ENCODE assay signal across 28 mouse cellular contexts in genomic region chr7:44533746-44534045, GRCm38 (mm10). TPM values are rescaled to one million over a fixed set of nuclear protein-coding genes. Genes with fewer than 3 reads are reported as not detected.
DNase-seq lines count a peak whose midpoint lies in the region; TF ChIP-seq lines count a peak whose summit lies in the region.
"Had no signal": no experiment of that assay in that cellular context is flagged by ENCODE, and none has a peak within 500 bp of the region (broad histone marks: within the 10 kb centered on the region; RNA-seq: fewer than 3 reads in every experiment).

No protein-coding gene starts in this region.

- no peaks in the 10 kb centered on the region for H3K27me3 ChIP-seq in spleen, adult 2 months (ENCODE audit: control insufficient read depth, insufficient read depth, low read length)
- H3K27me3 ChIP-seq: Patski had no signal

- TF ChIP-seq POLR2A in spleen, adult 2 months (IDR thresholded peaks at IDR 0.05; ENCODE audit: low read depth, low read length): no peak
- TF ChIP-seq POLR2A in bone marrow, adult 2 months (IDR thresholded peaks at IDR 0.05; ENCODE audit: borderline replicate concordance, control insufficient read depth, low read depth, low read length): no peak; the same call in 1 of the 2 replicates

- H3K36me3 ChIP-seq in spleen, adult 2 months (ENCODE audit: control insufficient read depth, insufficient read depth, low read length): peaks cover 31% of the 10 kb centered on the region
- H3K36me3 ChIP-seq: hindbrain, embryonic 15.5 days had no signal

- peak; percentile 88 for DNase-seq in heart, adult 11 months
- no peak for DNase-seq in heart, adult 18-20 months
- peak in 1 of 2 experiments; percentile 35 for DNase-seq in spleen, adult 2 months (ENCODE audit: low read depth in 1 of 2, low spot score in 2 of 2)
- no peak for DNase-seq in spleen, adult 12 weeks (ENCODE audit: low spot score)
- no peak for DNase-seq in retina, postnatal 1 day
- DNase-seq in adrenal gland, adult (ENCODE audit: inconsistent age in 2 of 2, low spot score in 1 of 2): no peak
- DNase-seq: adrenal gland, adult 2 months; adrenal gland, postnatal 14 days; cerebellum, adult 11-12 months; cerebellum, adult 8-10 months; cerebellum, postnatal 10 days; cerebellum, postnatal 36 days; forebrain, postnatal 0 days; gastrocnemius, adult 2 months; gastrocnemius, postnatal 25 days had no signal

- H3K4me3 ChIP-seq in spleen, adult 2 months (ENCODE audit: extremely low read depth, insufficient read depth, insufficient read length): peak overlapping the region; percentile 54; the same call in 1 of the 2 replicates
- H3K4me3 ChIP-seq in bone marrow, adult 2 months (replicated peaks; ENCODE audit: control insufficient read depth, low read depth, low read length): peak overlapping the region; percentile 6
- H3K4me3 ChIP-seq: embryonic facial prominence, embryonic 12.5 days; embryonic facial prominence, embryonic 15.5 days; gastrocnemius, adult 2 months; hindbrain, embryonic 12.5 days; hindbrain, embryonic 15.5 days had no signal

- TF ChIP-seq CTCF in spleen, adult 2 months (IDR thresholded peaks at IDR 0.05; ENCODE audit: extremely low read depth, insufficient read depth, insufficient read length, insufficient replicate concordance): no peak
- TF ChIP-seq CTCF in bone marrow, adult 2 months (IDR thresholded peaks at IDR 0.05; ENCODE audit: control insufficient read depth, insufficient read depth, low read length): no peak

- peaks cover 37% of the 10 kb centered on the region; the same call in 1 of the 2 replicates for H3K4me1 ChIP-seq in spleen, adult 2 months (ENCODE audit: control insufficient read depth, insufficient read depth, insufficient read length)
- peaks cover 3% of the 10 kb centered on the region for H3K4me1 ChIP-seq in bone marrow, adult 2 months (ENCODE audit: control insufficient read depth, insufficient read depth, low read length)
- H3K4me1 ChIP-seq: embryonic facial prominence, embryonic 12.5 days; hindbrain, embryonic 12.5 days; hindbrain, embryonic 15.5 days had no signal

- peak overlapping the region; percentile 96 for H3K27ac ChIP-seq in spleen, adult 2 months (ENCODE audit: insufficient read depth, low read length)
- H3K27ac ChIP-seq in bone marrow, adult 2 months (ENCODE audit: control insufficient read depth, insufficient read depth, low read depth, low read length, poor library complexity): peak overlapping the region; percentile 90
- H3K27ac ChIP-seq: embryonic facial prominence, embryonic 12.5 days; embryonic facial prominence, embryonic 15.5 days; gastrocnemius, adult 2 months; hindbrain, embryonic 12.5 days; hindbrain, embryonic 15.5 days had no signal

- WGBS in spleen, adult 2 months: 68% methylated on average over 12 of the region's 12 CpGs
- WGBS in bone marrow, adult 2 months: 86% methylated on average over 12 of the region's 12 CpGs

RNA-seq across cellular contexts. Expression of gene Spib, which starts 1.8 kb away (rescaled TPM):
- 1 to 10 TPM in 1 of 2 experiments, under 1 TPM in 1; 0.37 to 4.8 TPM for total RNA-seq in heart, adult 18-20 months (2021)
- 285 and 365 TPM in 2 replicates for polyA plus RNA-seq in spleen, adult 2 months (2012; rRNA removed)
- polyA plus RNA-seq in bone marrow, adult 2 months (2011; ENCODE audit: insufficient read depth, insufficient read length, low replicate concordance, missing spikeins): 25.0 and 55.6 TPM in 2 replicates
- total RNA-seq: G1E; hematopoietic stem cell, adult 5-6 weeks had no signal
- polyA plus RNA-seq: embryonic facial prominence, embryonic 12.5 days; forebrain, embryonic 14.5 days; forebrain, postnatal 0 days; G1E; heart, embryonic 11.5 days; heart, embryonic 14.5 days; hindbrain, embryonic 15.5 days had no signal

RNA-seq across cellular contexts. Expression of gene Mybpc2, which starts 9.2 kb away (rescaled TPM):
- total RNA-seq in heart, adult 18-20 months (2021): 10 to 100 TPM; 10.2 to 10.8 TPM
- 1.2 and 1.4 TPM in 2 replicates for polyA plus RNA-seq in spleen, adult 2 months (2012; rRNA removed)
- 1.5 and 5.4 TPM in 2 replicates for polyA plus RNA-seq in bone marrow, adult 2 months (2011; ENCODE audit: insufficient read depth, insufficient read length, low replicate concordance, missing spikeins)
- total RNA-seq: hematopoietic stem cell, adult 5-6 weeks had no signal
- polyA plus RNA-seq: adrenal gland, adult 2 months; brain, embryonic 14.5 days; forebrain, embryonic 11.5 days; G1E had no signal

RNA-seq across cellular contexts. Expression of gene Pold1, which starts 15.0 kb away (rescaled TPM):
- 10 to 100 TPM; 12.6 to 16.2 TPM for total RNA-seq in heart, adult 18-20 months (2021)
- 118 and 121 TPM in 2 replicates for polyA plus RNA-seq in spleen, adult 2 months (2012; rRNA removed)
- polyA plus RNA-seq in bone marrow, adult 2 months (2011; ENCODE audit: insufficient read depth, insufficient read length, low replicate concordance, missing spikeins): 147 and 216 TPM in 2 replicates

RNA-seq across cellular contexts. Expression of gene Nr1h2, which starts 20.1 kb away (rescaled TPM):
- 10 to 100 TPM; 43.9 to 47.3 TPM for total RNA-seq in heart, adult 18-20 months (2021)
- polyA plus RNA-seq in spleen, adult 2 months (2012; rRNA removed): 162 and 211 TPM in 2 replicates
- polyA plus RNA-seq in bone marrow, adult 2 months (2011; ENCODE audit: insufficient read depth, insufficient read length, low replicate concordance, missing spikeins): 87.8 and 123 TPM in 2 replicates

RNA-seq across cellular contexts. Expression of gene Fam71e1, which starts 37.3 kb away (rescaled TPM):
- total RNA-seq in heart, adult 18-20 months (2021): 1 to 10 TPM; 1.6 to 4.3 TPM
- 5.1 and 7.3 TPM in 2 replicates for polyA plus RNA-seq in spleen, adult 2 months (2012; rRNA removed)
- 4.6 and 5.0 TPM in 2 replicates for polyA plus RNA-seq in bone marrow, adult 2 months (2011; ENCODE audit: insufficient read depth, insufficient read length, low replicate concordance, missing spikeins)
- total RNA-seq: hematopoietic stem cell, adult 5-6 weeks had no signal
